Mouse (Mus musculus): Measurements from ENCODE around the gene Smim8. TPM values are rescaled to one million over a fixed set of nuclear protein-coding genes. Genes with fewer than 3 reads are reported as not detected.
"Not testable (repeated sequence)": the region's sequence is repeated elsewhere in the genome, so short reads cannot be mapped to it uniquely, and the experiment has no call there.

Gene Smim8
- polyA plus RNA-seq, 1 experiment from 2014 or later = 50.9 TPM

- not testable (repeated sequence) for H3K27me3 ChIP-seq (ENCODE audit: control insufficient read depth, insufficient read depth, low read length); DNase-seq; H3K4me3 ChIP-seq (replicated peaks; ENCODE audit: low read depth, low read length); H3K36me3 ChIP-seq (ENCODE audit: control insufficient read depth, insufficient read depth, low read length); H3K4me1 ChIP-seq (ENCODE audit: control insufficient read depth, insufficient read depth, low read length); H3K27ac ChIP-seq (replicated peaks; ENCODE audit: low read depth, low read length); H3K9ac ChIP-seq (replicated peaks; ENCODE audit: low read length); ATAC-seq (ENCODE audit: low FRiP score, low TSS enrichment); H3K9me3 ChIP-seq (ENCODE audit: control insufficient read depth, low read length); H3K4me2 ChIP-seq (ENCODE audit: low read length)
- 92% methylated on average over 3 of the region's 3 CpGs for WGBS
Observed at GRCm38 (mm10) chr4:34725710-34726109, 52.5 kb downstream of the Smim8 start.

- no peaks in the 10 kb centered on the region for H3K27me3 ChIP-seq (ENCODE audit: control insufficient read depth, insufficient read depth, low read length)
- WGBS = 62% methylated on average over 4 of the region's 4 CpGs
- no peak overlapping the region for H3K4me3 ChIP-seq (replicated peaks; ENCODE audit: low read depth, low read length)
- H3K36me3 ChIP-seq (ENCODE audit: control insufficient read depth, insufficient read depth, low read length) = no peaks in the 10 kb centered on the region
- H3K4me2 ChIP-seq (ENCODE audit: low read length) = no peak overlapping the region
- no peak for DNase-seq
- H3K4me1 ChIP-seq (ENCODE audit: control insufficient read depth, insufficient read depth, low read length) = no peaks in the 10 kb centered on the region
- peaks cover 2% of the 10 kb centered on the region; the same call in 1 of the 2 replicates for H3K9me3 ChIP-seq (ENCODE audit: control insufficient read depth, low read length)
- H3K9ac ChIP-seq (replicated peaks; ENCODE audit: low read length) = no peak overlapping the region
- no peak overlapping the region for H3K27ac ChIP-seq (replicated peaks; ENCODE audit: low read depth, low read length)
- ATAC-seq (ENCODE audit: low FRiP score, low TSS enrichment) = no peak
Observed at GRCm38 (mm10) chr4:34724306-34724705, 53.9 kb downstream of the Smim8 start.

- Histone ChIP-seq H3K9me3 (ENCODE audit: control insufficient read depth, low read length) (peaks cover 3% of the 10 kb centered on the region; the same call in 1 of the 2 replicates), H3K9ac (replicated peaks; ENCODE audit: low read length) (no peak overlapping the region), H3K4me1 (ENCODE audit: control insufficient read depth, insufficient read depth, low read length) (no peaks in the 10 kb centered on the region), H3K4me2 (ENCODE audit: low read length) (no peak overlapping the region), H3K27me3 (ENCODE audit: control insufficient read depth, insufficient read depth, low read length) (no peaks in the 10 kb centered on the region), H3K27ac (replicated peaks; ENCODE audit: low read depth, low read length) (no peak overlapping the region), H3K4me3 (replicated peaks; ENCODE audit: low read depth, low read length) (no peak overlapping the region), H3K36me3 (ENCODE audit: control insufficient read depth, insufficient read depth, low read length) (no peaks in the 10 kb centered on the region)
- WGBS = 70% methylated on average over 4 of the region's 4 CpGs
- DNase-seq (no peak), ATAC-seq (ENCODE audit: low FRiP score, low TSS enrichment) (no peak)
Observed at GRCm38 (mm10) chr4:34723186-34723585, 55.0 kb downstream of the Smim8 start.

GRCm38 (mm10) chr4:34720127-34720895 lies 57.9 kb downstream of the Smim8 start:
- ATAC-seq (ENCODE audit: low FRiP score, low TSS enrichment) (no peak), DNase-seq (no peak)
- 95% methylated on average over 7 of the region's 7 CpGs for WGBS
- H3K9me3 ChIP-seq (ENCODE audit: control insufficient read depth, low read length) = peaks cover 3% of the 10 kb centered on the region; the same call in 1 of the 2 replicates
- no peaks in the 10 kb centered on the region for H3K36me3 ChIP-seq (ENCODE audit: control insufficient read depth, insufficient read depth, low read length)
- H3K27ac ChIP-seq (replicated peaks; ENCODE audit: low read depth, low read length) = no peak overlapping the region
- no peak overlapping the region for H3K4me2 ChIP-seq (ENCODE audit: low read length)
- H3K4me3 ChIP-seq (replicated peaks; ENCODE audit: low read depth, low read length) = no peak overlapping the region
- H3K27me3 ChIP-seq (ENCODE audit: control insufficient read depth, insufficient read depth, low read length) = no peaks in the 10 kb centered on the region
- H3K9ac ChIP-seq (replicated peaks; ENCODE audit: low read length) = no peak overlapping the region
- H3K4me1 ChIP-seq (ENCODE audit: control insufficient read depth, insufficient read depth, low read length) = no peaks in the 10 kb centered on the region

- DNase-seq = no peak
- Histone ChIP-seq H3K27me3 (ENCODE audit: control insufficient read depth, insufficient read depth, low read length) (no peaks in the 10 kb centered on the region), H3K9ac (replicated peaks; ENCODE audit: low read length) (no peak overlapping the region), H3K36me3 (ENCODE audit: control insufficient read depth, insufficient read depth, low read length) (no peaks in the 10 kb centered on the region), H3K9me3 (ENCODE audit: control insufficient read depth, low read length) (peaks cover 3% of the 10 kb centered on the region; the same call in 1 of the 2 replicates), H3K27ac (replicated peaks; ENCODE audit: low read depth, low read length) (no peak overlapping the region), H3K4me2 (ENCODE audit: low read length) (no peak overlapping the region), H3K4me1 (ENCODE audit: control insufficient read depth, insufficient read depth, low read length) (no peaks in the 10 kb centered on the region), H3K4me3 (replicated peaks; ENCODE audit: low read depth, low read length) (no peak overlapping the region)
- 97% methylated on average over 12 of the region's 12 CpGs for WGBS
- ATAC-seq (ENCODE audit: low FRiP score, low TSS enrichment) = no peak
Observed at GRCm38 (mm10) chr4:34719421-34719820, 58.8 kb downstream of the Smim8 start.

Other genes with a start within 250 kb of the Smim8 start
- gene Akirin2, start 227.5 kb downstream of the Smim8 start, polyA plus RNA-seq (2014; fragmentation: Nextera tagmentation; extraction: Ambion mirVana) = 86.8 and 102 TPM in 2 replicates
- 95.2 and 118 TPM in 2 replicates for gene Orc3, start 163.5 kb downstream of the Smim8 start, polyA plus RNA-seq (2014; fragmentation: Nextera tagmentation; extraction: Ambion mirVana)
- 48.2 and 59.5 TPM in 2 replicates for gene Rars2, start 163.5 kb downstream of the Smim8 start, polyA plus RNA-seq (2014; fragmentation: Nextera tagmentation; extraction: Ambion mirVana)
- gene Slc35a1, start 91.0 kb downstream of the Smim8 start, polyA plus RNA-seq (2014; fragmentation: Nextera tagmentation; extraction: Ambion mirVana) = 40.2 and 41.8 TPM in 2 replicates
- 1.4 and 1.7 TPM in 2 replicates for gene Cfap206, start 48.2 kb downstream of the Smim8 start, polyA plus RNA-seq (2014; fragmentation: Nextera tagmentation; extraction: Ambion mirVana)
- gene Gm136, start 22.2 kb downstream of the Smim8 start, polyA plus RNA-seq (2014; fragmentation: Nextera tagmentation; extraction: Ambion mirVana) = not detected in 2 replicates
- gene Zfp292, start 104.5 kb upstream of the Smim8 start, polyA plus RNA-seq (2014; fragmentation: Nextera tagmentation; extraction: Ambion mirVana) = 39.6 and 52.8 TPM in 2 replicates
- gene Cga, start 115.4 kb upstream of the Smim8 start, polyA plus RNA-seq (2014; fragmentation: Nextera tagmentation; extraction: Ambion mirVana) = not detected in 2 replicates

Measured in midbrain, embryonic 14.5 days (tissue).